Mouse (Mus musculus): ENCODE results near the gene Uqcc1.
A peak's percentile ranks its signal among the peaks of the same experiment; 100 is the strongest.
"Not testable (repeated sequence)": the region's sequence is repeated elsewhere in the genome, so short reads cannot be mapped to it uniquely, and the experiment has no call there.

Uqcc1 gene

DNA sequence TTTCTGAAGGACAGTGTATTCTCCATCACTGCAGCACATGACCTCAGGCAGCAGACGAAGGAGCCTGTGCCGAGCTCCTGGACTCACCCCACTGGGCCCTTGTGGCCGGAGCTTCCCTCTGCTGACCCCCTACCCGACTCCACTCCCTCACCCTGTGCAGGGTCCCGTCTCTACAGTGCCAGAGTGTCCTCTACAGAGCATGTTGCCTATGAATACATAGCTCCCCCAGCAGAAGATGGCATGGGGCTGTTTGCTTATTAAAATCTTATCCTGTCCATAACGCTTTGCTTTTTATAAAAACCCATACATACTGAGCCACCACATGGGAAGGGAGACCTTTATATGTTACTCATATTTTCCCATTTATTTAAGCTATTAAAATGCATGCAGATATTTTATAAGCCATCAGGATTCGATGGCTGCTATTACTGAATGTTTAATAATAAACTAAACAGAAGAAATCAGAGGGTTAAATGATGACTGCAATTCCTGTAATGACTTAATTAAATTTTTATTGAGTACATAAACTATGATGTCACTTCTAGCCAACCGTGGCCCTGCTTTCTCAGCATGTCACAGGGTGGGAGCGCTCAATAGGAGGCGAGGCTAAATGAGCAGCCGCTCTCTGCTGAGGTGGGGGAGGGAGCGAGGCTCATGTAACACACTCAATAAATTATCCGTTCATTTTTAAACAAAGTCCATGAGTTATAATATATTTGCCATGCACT is 67.4 kb downstream of the Uqcc1 start:
- DNase-seq (ENCODE audit: low spot score in 2 of 2) = no peak

DNA sequence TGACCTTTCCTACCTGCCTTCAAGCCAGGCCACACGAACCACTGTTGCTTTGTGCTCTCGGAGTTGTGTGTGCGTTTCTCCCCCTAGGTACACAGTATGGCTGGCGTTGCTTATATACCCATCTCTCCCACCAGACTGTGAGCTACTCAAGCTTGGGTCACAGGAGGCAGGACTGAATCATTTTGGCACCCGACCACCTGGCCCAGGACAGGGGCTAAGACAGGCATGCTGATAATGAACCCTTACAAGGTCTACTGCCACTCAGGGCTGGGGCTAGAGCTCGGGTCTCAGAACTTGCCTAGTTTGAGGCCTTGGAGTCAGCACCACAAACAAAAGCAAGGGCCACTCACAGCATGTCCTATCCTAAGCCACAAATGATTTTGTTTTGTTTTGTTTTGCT is 68.5 kb downstream of the Uqcc1 start:
- no peak for DNase-seq (ENCODE audit: low spot score in 2 of 2)

DNA sequence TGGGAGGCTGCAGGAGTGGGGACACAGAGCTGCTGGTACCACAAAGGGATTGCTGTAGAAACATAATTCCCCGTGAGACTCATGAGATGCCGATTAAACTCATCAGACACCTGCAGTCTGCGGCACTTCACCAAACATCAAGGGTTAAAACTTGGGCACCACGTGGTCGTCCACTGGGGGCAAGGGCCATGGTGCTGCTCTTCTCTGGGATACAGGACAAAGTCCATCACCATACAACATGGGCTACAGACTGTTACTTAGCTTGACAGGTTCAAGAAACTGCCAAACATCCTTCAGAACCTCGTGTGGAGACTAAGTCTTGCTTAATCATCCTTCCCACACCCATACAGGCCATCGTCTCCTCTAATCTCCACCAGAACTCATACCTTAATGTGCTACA is 70.0 kb downstream of the Uqcc1 start:
- DNase-seq (ENCODE audit: low spot score in 2 of 2) = no peak

DNA sequence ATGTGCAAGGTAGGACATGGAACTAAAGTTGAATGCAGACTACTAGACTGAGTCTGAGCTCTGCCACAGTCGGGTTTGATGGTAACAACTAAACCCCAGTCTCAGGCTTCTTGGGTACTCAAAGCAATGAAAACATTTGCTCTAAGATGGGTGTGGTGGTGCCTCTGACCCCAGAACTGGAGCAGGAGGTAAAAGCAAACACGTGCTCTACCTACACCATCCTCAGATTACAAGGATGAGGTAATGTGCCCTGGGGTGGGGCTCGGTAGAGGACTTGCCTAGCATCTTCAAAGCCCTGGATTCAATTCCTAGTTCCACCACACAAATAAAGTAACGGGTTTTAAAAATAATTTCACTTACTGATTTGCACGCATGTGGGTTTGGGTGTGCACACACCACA is 77.6 kb downstream of the Uqcc1 start:
- DNase-seq (ENCODE audit: low spot score in 2 of 2) = no peak

DNA sequence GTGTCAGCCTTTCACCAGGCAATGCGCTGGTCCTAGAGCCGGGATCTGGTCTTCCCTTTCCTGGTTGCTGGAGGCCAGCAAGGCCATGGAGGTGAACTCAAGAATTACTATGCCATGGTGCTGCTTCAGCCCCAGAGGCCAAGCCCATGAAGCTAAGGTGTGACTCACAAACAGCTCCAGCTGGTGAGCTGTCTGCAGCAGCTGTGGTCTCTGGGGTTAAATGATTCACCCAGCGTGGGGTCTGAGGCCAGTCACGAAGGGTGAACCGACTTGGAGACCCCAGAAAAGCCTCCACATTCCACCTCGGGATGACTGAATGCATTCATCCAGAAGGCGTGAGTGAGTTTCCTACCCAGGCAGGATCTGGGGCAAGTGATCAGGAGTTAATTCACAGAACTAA is 80.0 kb downstream of the Uqcc1 start:
- no peak for DNase-seq (ENCODE audit: low spot score in 2 of 2)

DNA sequence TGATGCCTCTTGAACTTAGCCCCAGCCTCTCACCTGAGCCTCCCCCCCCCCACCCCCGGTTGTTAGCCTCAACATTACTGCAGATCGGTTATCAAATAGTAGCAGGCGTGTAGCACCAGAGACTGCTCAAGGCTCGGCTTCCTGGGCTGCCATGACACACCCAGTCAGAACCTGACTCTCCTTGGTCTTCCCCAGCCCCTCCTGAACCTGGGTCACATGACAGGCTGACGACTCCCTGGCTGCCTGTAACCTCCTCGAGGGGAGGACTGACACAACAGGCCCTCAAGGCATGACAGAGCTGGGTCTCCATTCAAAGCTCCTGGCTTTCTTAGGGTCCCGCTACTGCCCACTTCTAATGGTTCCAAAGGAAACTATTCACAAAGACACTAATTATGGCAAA is 80.6 kb downstream of the Uqcc1 start:
- DNase-seq (ENCODE audit: low spot score in 2 of 2) = no peak

DNA sequence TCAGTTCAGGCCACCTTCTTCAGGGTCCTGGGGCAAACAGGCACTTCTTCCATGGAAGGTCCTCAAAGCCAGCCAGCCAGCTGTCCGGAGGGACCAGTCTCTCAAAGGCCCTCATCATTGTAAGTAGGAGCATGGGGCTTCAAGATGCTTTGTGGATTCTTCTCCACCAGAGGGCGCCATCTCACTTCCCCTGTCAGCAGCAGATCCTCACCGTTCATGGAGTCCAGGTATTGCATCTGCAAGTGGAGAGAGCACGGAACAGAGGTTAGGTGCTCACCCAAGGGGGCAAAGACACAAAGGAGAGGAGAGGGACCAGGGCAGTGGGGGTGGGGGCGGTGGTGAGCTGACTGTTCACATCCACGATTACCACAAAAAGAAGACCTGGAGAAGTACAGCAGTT is 81.8 kb downstream of the Uqcc1 start:
- DNase-seq (ENCODE audit: low spot score in 2 of 2) = peak; percentile 79 to 82

DNA sequence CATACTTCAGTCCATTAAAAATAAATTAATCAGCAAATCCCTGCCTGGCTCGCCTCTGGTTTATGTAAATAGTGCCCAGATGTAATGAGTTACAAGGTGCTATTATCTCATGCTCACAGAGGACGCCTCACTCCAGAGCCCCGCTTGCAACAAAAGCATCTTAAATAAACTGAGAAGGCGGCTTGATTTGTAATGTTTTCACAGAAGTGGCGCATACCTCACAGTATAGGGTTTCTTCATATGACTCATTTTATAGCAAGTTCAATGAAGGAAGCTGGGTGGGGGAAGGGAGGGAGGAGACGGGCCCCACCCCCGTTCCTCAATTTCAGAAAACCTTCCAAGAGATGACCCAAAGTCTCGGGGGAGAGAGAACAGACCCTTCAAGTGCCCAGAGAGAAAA is 83.2 kb downstream of the Uqcc1 start:
- no peak for DNase-seq (ENCODE audit: low spot score in 2 of 2)

DNA sequence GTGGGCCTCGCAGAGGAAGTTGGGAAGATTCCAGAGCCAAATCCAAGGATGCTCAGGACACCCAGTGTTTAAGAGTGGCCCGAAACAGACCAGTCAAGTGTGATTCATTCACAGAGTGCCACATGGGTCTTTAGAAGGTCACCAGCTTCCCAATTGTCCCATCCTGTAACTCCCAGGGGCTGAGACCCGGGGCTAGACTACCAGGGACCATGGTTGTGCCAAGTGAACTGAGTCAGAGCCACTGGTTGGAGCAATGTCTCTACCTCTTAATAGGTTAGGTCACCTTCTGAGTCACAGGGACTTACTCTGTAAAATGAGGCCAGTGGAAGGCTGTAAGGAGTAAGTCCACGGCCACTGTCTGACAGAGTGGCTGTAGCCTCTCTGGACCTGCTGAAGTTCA is 91.1 kb downstream of the Uqcc1 start:
- no peak for DNase-seq (ENCODE audit: low spot score in 2 of 2)

DNA sequence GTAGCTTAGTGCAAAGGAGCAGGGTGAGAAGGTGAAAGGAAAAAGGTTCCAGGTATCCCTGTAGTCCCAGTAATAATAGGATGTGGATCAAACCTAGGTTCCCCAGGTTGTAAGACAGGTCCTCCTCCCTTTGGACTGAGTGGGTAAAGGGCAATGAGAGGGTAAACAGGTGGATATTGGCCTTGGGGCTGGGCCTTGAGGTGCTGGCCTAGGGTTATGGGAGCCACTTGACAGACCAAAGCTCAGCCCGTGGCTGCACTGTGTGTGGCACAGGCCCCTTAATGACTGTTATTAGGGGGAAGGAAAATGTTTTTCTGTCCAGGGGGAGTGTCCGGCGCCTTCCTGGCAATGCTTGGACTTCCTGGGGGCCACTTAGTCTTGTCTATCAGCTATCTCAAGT is 92.1 kb downstream of the Uqcc1 start:
- no peak for DNase-seq (ENCODE audit: low spot score in 2 of 2)

DNA sequence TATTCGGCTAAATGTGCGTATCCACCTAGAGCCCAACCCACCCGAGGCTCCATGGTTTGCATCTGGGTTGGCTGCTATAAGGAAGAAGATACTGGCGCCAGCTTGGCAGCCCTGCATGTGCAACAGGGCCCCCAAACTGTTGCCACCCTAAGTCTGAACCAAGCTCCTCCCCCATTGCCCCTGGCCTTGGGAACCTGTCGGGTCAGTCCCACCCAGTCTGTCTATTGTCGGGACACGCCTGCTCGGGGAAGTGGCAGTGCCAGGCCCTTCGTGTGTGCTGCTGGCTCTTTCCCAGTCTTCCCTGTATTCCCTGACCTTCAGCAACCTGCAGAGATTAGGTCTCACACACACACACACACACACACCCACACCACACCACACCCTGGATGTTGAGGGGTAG is 95.4 kb downstream of the Uqcc1 start, which contains the start of gene Fam83c:
Gene Fam83c, minus strand, starts transcription at position 123 of the 400 bp plus-strand sequence.
- DNase-seq (ENCODE audit: low spot score in 2 of 2) = no peak

DNA sequence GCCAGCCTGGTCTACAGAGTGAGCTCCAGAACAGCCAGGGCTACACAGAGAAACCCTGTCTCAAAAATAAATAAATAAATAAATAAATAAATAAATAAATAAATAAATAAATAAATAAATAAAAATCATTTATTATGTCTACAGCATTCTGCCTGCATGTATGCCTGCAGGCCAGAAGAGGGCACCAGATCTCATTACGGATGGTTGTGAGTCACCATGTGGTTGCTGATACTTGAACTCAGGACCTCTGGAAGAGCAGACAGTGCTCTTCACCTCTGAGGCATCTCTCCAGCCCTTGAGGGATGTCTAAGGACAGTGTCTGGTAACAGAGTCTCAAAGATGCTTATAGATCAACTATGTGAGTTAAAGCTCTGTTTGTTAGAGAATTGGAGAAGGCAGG is 98.0 kb downstream of the Uqcc1 start:
- DNase-seq (ENCODE audit: low spot score in 2 of 2) = not testable (repeated sequence)

DNA sequence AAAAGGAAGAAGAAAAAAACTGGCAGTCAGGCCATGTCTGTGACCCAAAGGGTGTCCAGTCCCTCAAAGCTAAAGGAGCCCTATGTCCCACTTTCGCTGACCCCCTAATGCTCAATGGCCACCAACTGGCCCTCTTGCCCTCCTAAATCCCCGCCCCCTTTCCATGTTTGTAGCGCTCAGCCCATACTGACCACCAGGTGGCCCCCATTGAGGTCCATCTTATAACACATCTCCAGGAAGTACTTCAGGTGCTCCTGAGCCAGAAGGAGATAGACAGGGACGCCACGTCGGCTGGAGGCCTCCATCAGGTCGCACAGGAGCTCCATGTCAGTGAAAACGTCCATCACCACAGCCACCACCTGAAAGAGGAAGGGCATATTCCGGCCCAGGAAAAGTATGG is 98.8 kb downstream of the Uqcc1 start:
- DNase-seq (ENCODE audit: low spot score in 2 of 2) = no peak

DNA sequence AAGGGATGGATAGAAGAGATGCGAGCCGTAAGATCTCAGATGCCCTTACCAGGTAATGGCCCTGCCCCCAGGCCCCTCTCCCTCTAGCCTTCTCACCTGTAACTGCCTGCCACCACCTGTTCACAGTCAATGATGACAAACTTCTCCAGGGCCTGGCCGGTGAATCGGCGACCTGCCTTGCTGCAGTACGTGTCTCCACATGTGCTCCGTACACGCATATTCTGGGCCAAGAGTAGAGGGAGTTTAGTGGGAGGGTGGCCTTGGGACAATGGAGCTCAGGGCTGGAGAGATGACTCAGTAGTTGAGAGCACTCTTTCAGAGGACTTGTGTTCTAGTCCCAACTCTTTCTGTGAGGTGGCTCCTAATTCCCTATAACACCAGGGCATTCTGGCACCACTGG is 99.3 kb downstream of the Uqcc1 start:
- no peak for DNase-seq (ENCODE audit: low spot score in 2 of 2)

DNA sequence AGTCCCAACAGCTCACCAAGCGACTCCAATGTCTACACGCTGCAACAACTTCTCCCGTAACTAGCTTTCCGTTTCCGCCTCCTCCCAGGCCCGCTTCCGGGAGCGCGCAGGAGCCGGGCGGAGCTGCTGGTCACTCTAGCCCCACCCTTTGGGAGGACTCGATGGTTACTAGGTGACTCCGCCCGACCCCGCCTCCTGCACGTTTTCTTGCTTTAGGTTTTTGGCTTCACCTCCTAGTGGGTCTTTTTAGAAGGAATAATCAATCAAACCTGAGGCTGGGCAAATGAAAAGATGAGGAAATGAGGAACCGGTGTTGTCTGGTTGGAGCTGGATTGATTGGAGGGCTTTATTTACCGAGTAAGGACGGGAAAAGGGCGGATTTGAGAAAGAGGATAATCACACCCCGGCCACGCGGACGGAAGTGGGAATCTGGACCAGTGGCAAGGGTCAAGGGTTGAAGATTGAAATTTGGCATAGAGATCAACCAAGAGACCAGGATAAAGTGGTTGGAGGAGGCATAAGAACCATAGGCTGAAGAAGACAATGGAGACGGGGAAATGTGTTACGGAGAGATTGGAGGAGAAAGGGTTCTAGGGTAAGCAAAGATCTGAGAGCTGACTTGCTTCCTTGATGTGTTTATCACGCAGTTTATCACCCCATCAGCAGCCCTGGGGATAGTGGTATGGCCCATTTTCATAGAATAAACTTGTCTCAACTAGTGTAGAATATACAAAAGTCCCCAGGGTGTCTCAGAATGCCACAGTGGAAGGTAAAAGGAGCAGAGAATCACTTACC is 103.3 kb downstream of the Uqcc1 start, which contains the start of gene Eif6:
Gene Eif6, minus strand, starts transcription at position 296 of the 795 bp plus-strand sequence.
- peak; percentile 77 to 80 for DNase-seq (ENCODE audit: low spot score in 2 of 2)

DNA sequence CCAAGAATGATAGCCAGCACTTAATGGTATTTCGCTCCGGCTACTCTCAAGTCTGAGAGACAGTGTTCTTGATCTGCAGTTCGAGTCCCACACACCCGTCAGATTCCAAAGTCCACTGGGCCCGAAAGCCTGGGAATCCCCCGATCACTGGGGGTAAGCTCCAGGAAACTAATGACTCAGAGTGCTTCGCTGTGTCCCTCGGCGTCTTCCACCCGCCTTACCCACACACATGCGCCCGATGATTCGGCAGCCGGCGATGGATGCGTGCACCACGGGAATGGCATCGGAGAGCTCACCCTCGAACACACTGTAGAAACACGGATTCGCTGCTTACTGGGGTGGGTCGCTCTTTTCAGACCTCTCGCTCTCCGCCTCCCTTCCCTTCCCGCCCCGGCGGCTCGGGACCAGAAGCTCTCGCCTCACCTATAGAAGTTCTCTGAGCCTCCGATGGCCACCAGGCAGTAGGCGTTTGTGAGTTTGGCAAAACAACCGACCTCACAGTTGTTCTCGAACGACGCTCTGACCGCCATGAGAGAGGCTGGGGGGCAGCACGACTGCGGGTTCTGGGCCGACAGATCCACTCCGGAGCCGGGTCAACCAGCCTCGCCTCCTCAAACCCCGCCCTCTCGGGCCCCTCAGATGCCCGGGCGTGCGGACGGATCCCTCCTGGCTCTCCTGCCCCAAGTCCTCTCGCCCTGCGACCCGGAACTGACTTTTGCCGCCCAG is 104.0 kb downstream of the Uqcc1 start:
- DNase-seq (ENCODE audit: low spot score in 2 of 2) = no peak

DNA sequence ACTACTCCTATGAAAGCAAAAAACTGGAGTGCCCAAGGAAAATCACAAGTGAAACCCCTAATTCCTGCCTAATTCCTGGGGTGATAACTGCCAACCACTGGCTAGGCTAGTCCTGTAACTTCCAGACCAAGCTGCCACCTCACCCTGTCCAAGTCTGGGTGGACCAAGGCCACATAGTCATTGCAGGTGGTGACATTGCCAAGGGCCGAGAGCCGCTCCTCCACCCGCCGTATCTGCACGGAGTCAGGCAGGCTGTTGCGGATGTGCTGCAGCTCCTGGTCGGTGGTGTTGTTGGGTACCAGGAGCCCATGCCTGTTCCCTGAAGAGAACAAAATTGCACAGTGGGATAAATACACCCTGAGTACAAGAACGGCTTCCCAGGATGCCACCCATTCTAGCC is 106.4 kb downstream of the Uqcc1 start:
- no peak for DNase-seq (ENCODE audit: low spot score in 2 of 2)

DNA sequence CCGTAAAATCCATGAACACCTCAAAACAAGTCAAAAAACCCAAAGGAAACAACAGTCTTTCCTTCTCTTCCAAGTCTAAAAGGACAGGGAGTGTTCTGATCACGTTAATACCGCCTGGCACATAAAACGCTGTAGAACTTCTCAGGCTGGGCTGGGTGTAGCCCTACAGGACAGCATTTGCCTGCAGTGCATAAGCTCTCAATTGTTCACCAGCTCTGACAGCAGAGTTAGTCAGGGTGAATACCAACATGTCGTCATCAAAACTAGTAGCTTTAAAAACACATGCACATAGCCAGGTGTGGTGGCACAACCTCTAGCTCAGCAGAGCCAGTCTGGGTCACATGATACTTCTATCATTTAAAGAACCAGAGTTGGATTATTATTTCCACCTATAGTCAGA is 109.3 kb downstream of the Uqcc1 start:
- DNase-seq (ENCODE audit: low spot score in 2 of 2) = no peak

DNA sequence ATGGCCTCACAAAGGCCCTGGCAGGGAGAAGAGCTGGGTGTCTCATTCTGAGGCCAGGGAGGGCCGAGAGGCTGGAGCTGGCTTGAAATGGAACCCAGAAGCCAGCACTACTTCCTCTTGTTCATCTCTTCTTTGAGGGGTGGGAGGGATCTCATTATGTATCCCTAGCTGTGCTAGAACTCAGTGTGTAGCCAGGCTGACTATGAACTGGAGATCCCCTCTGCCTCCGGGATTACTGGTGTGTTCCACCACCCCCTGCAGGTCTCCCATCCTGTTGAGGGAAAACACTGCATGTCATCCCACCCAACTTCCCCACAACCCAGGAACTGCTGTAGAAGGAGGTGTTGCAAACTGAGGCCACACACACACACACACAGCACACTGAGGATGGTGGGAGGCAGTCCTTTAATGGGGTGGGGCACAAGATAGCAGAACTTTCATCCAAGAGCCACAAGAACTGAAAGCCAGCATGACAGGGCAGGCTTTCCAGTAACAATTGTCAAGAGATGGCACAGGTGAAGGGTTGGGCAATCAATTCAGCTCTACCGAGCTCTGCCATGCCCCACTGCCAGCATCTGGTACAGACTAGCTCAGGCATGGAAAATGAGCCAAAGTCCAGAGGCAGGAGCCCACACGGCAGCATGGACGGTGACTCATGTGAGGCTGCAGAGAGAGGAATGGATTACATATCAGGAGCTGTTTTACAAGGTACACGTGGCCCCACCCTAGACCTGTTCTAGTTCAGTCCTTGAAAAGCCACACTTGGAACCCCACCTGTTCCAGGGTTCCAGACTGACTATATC is 110.5 kb downstream of the Uqcc1 start:
- no peak for DNase-seq (ENCODE audit: low spot score in 2 of 2)

DNA sequence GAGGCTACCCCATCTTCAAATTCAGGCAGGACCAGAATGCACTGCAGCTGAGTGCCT is 110.9 kb downstream of the Uqcc1 start, which contains the start of gene BC029722:
Gene BC029722, minus strand, starts transcription at position 35 of the 57 bp plus-strand sequence.
- no peak for DNase-seq (ENCODE audit: low spot score in 2 of 2)

DNA sequence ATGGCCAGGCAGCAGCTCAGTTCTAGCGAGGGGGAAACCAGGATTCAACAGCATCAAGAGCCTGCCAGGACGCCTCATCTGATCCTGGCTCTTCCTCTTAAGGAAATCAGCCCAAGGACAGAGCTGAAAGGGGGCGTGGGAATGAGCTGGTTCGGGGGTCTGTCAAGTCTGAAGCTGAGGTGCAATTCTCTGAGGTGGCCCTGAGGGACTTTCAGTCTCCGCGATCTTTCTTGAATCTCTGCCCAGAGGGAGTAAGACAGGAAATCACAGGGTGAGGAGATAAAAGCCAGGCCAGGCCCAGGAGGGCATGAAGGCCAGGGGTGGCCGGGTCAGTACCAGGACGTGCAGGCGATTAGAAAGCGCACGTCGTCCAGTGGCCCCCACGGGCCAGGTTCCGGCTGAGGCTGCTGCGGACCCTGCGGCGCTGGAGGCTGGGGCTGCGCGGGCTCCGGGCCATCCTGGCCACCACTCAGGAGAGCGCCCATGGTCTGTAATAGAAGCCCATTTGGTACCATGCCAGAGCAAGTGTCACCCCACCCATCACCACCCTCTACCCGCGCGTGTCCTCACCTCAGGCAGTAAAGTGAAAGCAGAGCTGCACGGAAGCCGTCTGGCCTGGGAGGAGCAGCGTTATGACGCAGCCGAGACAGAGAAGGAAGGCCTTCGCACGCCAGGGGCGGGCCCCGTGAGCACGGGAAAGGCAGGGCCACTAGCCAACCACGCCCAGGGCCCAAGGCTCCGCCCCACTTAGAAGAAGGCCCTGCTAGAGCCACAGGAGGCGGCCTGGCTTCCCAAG is 111.3 kb downstream of the Uqcc1 start:
- peak; percentile 91 to 94 for DNase-seq (ENCODE audit: low spot score in 2 of 2)

Measured in frontal cortex, postnatal 36 days (tissue).